Mouse (Mus musculus): ENCODE results near the gene Olfr344. TPM values are rescaled to one million over a fixed set of nuclear protein-coding genes. Genes with fewer than 3 reads are reported as not detected.

The Olfr344 gene
- total RNA-seq (2021): under 1 TPM in 1 of 2 experiments, not detected in 1; 0.04 TPM
- long read RNA-seq, experiment 1: 0 reads
- long read RNA-seq, experiment 2: 0 reads

GRCm38 (mm10) chr2:36566362-36566761 is at the start of gene Olfr344:
Olfr344 (plus strand) TSS chr2:36566662.
- no peak for DNase-seq (ENCODE audit: low spot score in 2 of 2)
- intact Hi-C loops (cut with DNase I): no loop called here

- intact Hi-C loops (cut with DNase I): no loop called here
- no peak for DNase-seq (ENCODE audit: low spot score in 2 of 2)
These were observed 41.8 kb upstream of the Olfr344 start, which contains the start of gene Olfr342 for GRCm38 (mm10) chr2:36524698-36525097. Olfr342 (plus strand) TSS chr2:36524998.

- intact Hi-C loops (cut with DNase I): no loop called here
- DNase-seq (ENCODE audit: low spot score in 2 of 2): no peak
These were observed 1.3 kb upstream of the Olfr344 start for GRCm38 (mm10) chr2:36565156-36565555.

- no peak for DNase-seq (ENCODE audit: low spot score in 2 of 2)
- intact Hi-C loops (cut with DNase I): no loop called here
These were observed 560 bp downstream of the Olfr344 start for GRCm38 (mm10) chr2:36567022-36567421.

- DNase-seq (ENCODE audit: low spot score in 2 of 2): no peak
- intact Hi-C loops (cut with DNase I): no loop called here
These were observed 1.4 kb downstream of the Olfr344 start for GRCm38 (mm10) chr2:36567845-36568244.

Other genes with a start within 250 kb of the Olfr344 start
- under 1 TPM in 1 of 2 experiments, not detected in 1; 0.06 TPM for gene Olfr338, start 193.1 kb upstream of the Olfr344 start, total RNA-seq (2021)
- not detected for gene Olfr339, start 147.7 kb upstream of the Olfr344 start, total RNA-seq (2021)
- not detected for gene Olfr340, start 114.1 kb upstream of the Olfr344 start, total RNA-seq (2021)
- not detected for gene Olfr341, start 84.2 kb upstream of the Olfr344 start, total RNA-seq (2021)
- gene Olfr342, start 41.7 kb upstream of the Olfr344 start, total RNA-seq (2021): not detected
- gene Olfr345, start 73.4 kb downstream of the Olfr344 start, total RNA-seq (2021): not detected
- not detected for gene Olfr346, start 119.1 kb downstream of the Olfr344 start, total RNA-seq (2021)
- not detected for gene Olfr347, start 165.2 kb downstream of the Olfr344 start, total RNA-seq (2021)
- not detected for gene Olfr348, start 217.6 kb downstream of the Olfr344 start, total RNA-seq (2021)
- not detected for gene Olfr50, start 223.9 kb downstream of the Olfr344 start, total RNA-seq (2021)

All from left cerebral cortex, postnatal 14 days (tissue).